Mouse (Mus musculus) B cell, adult 67 days (primary cell): Measurements from ENCODE around the gene Mier1. TPM values are rescaled to one million over a fixed set of nuclear protein-coding genes. Genes with fewer than 3 reads are reported as not detected.

ENCODE experiments used
- total RNA-seq, 2 experiments: library from RNA; stranded (reverse); gene quantifications; 4 replicates each; pipeline ENCODE4 v1.2.4; 2023

The Mier1 gene
- total RNA-seq, result 100 to 1,000 TPM; 111 to 114 TPM

GRCm38 (mm10) chr4:103114184-103115111 lies at the start of gene Mier1, which contains the start of gene Wdr78:
Gene Mier1, plus strand, starts transcription at chr4:103114390.
Gene Wdr78, minus strand, starts transcription at chr4:103114555.

Other genes with a start within 250 kb of the Mier1 start
- not detected for gene Tctex1d1, start 135.8 kb upstream of the Mier1 start, total RNA-seq
- gene Insl5, start 87.5 kb upstream of the Mier1 start, total RNA-seq, result not detected
- gene Wdr78, start 165 bp downstream of the Mier1 start, total RNA-seq, result 1 to 10 TPM; 8.1 to 8.2 TPM
- gene Slc35d1, start 100.8 kb downstream of the Mier1 start, total RNA-seq, result 10 to 100 TPM; 13.4 to 16.0 TPM
- gene 4921539E11Rik, start 176.5 kb downstream of the Mier1 start, total RNA-seq, result not detected
- 10 to 100 TPM; 20.2 to 22.8 TPM for gene Oma1, start 199.4 kb downstream of the Mier1 start, total RNA-seq